Comparison of ENCODE assay signal across 33 mouse cellular contexts in genomic region chr6:71189578-71189977, GRCm38 (mm10). TPM values are rescaled to one million over a fixed set of nuclear protein-coding genes. Genes with fewer than 3 reads are reported as not detected.
A peak's percentile ranks its signal among the peaks of the same experiment; 100 is the strongest.
DNase-seq lines count a peak whose midpoint lies in the region; ATAC-seq and TF ChIP-seq lines count a peak whose summit lies in the region.
"Had no signal": no experiment of that assay in that cellular context is flagged by ENCODE, and none has a peak within 500 bp of the region (broad histone marks: within the 10 kb centered on the region; RNA-seq: fewer than 3 reads in every experiment).

No protein-coding gene starts in this region.

- H3K27ac ChIP-seq in heart, adult 2 months, result no peak overlapping the region
- H3K27ac ChIP-seq in liver, adult 2 months (replicated peaks; ENCODE audit: insufficient read depth, low read depth, low read length), result peak overlapping the region; percentile 94
- H3K27ac ChIP-seq in liver, embryonic 11.5 days (ENCODE audit: low read depth, low read length), result no peak overlapping the region
- no peak overlapping the region for H3K27ac ChIP-seq in midbrain, embryonic 16.5 days (ENCODE audit: low read length)
- H3K27ac ChIP-seq: hindbrain, embryonic 13.5 days; left cerebral cortex, adult 2 months; liver, embryonic 15.5 days; midbrain, embryonic 13.5 days; stomach, embryonic 15.5 days had no signal

- H3K4me3 ChIP-seq in heart, adult 2 months, result no peak overlapping the region
- no peak overlapping the region for H3K4me3 ChIP-seq in liver, adult 2 months (ENCODE audit: insufficient read depth, low read depth, low read length)
- H3K4me3 ChIP-seq in liver, embryonic 11.5 days (ENCODE audit: low read depth, low read length), result no peak overlapping the region
- no peak overlapping the region for H3K4me3 ChIP-seq in midbrain, embryonic 16.5 days (ENCODE audit: low read depth, low read length)
- H3K4me3 ChIP-seq: heart, embryonic 12.5 days; hindbrain, embryonic 13.5 days; left cerebral cortex, adult 2 months; liver, embryonic 15.5 days; midbrain, embryonic 13.5 days; stomach, embryonic 15.5 days had no signal

- no peak for ATAC-seq in liver, embryonic 11.5 days (replicated peaks; ENCODE audit: low FRiP score)
- ATAC-seq in midbrain, embryonic 16.5 days, result no peak
- ATAC-seq: CD4-positive, CD25-positive, alpha-beta regulatory T cell, adult 4 months; forebrain, embryonic 14.5 days; intestine, embryonic 16.5 days; midbrain, embryonic 13.5 days had no signal

- TF ChIP-seq POLR2A in heart, adult 2 months (IDR thresholded peaks at IDR 0.05; ENCODE audit: insufficient read depth, low read depth, low read length), result no peak
- TF ChIP-seq POLR2A in liver, adult 2 months (IDR thresholded peaks at IDR 0.05; ENCODE audit: extremely low read depth, insufficient read depth, low read length), result no peak

- WGBS in heart, adult 2 months, result 55% methylated on average over 1 of the region's 1 CpGs
- 15% methylated on average over 1 of the region's 1 CpGs for WGBS in liver, adult 2 months
- 53% methylated on average over 1 of the region's 1 CpGs for WGBS in liver, embryonic 11.5 days
- WGBS in midbrain, embryonic 16.5 days, result 91% methylated on average over 1 of the region's 1 CpGs

- H3K27me3 ChIP-seq in heart, adult 2 months (ENCODE audit: control insufficient read depth, insufficient read depth, low read length), result no peaks in the 10 kb centered on the region
- no peaks in the 10 kb centered on the region for H3K27me3 ChIP-seq in liver, adult 2 months (ENCODE audit: control insufficient read depth, insufficient read depth, low read length)
- no peaks in the 10 kb centered on the region for H3K27me3 ChIP-seq in liver, embryonic 11.5 days (replicated peaks; ENCODE audit: control insufficient read depth, insufficient read depth, low read length)
- H3K27me3 ChIP-seq in midbrain, embryonic 16.5 days (ENCODE audit: control insufficient read depth, insufficient read depth, low read depth, low read length), result no peaks in the 10 kb centered on the region
- H3K27me3 ChIP-seq: heart, embryonic 12.5 days; hindbrain, embryonic 13.5 days; liver, embryonic 15.5 days; midbrain, embryonic 13.5 days; stomach, embryonic 15.5 days had no signal

- intact Hi-C loops in heart, adult 2 months (cut with DNase I), result no loop called here

- H3K9me3 ChIP-seq in liver, embryonic 11.5 days (ENCODE audit: control insufficient read depth, low read length), result no peaks in the 10 kb centered on the region
- H3K9me3 ChIP-seq in midbrain, embryonic 16.5 days (replicated peaks; ENCODE audit: control insufficient read depth, low read length, poor library complexity, severe bottlenecking), result no peaks in the 10 kb centered on the region
- H3K9me3 ChIP-seq: heart, embryonic 12.5 days; hindbrain, embryonic 13.5 days; liver, embryonic 15.5 days; midbrain, embryonic 13.5 days; stomach, embryonic 15.5 days had no signal

- no peaks in the 10 kb centered on the region for H3K79me2 ChIP-seq in heart, adult 2 months (replicated peaks; ENCODE audit: control insufficient read depth, insufficient read depth, low read length)
- H3K79me2 ChIP-seq in liver, adult 2 months (ENCODE audit: control insufficient read depth, insufficient read depth, low read length), result peaks cover 4% of the 10 kb centered on the region; the same call in 1 of the 2 replicates

- no peak for TF ChIP-seq CTCF in heart, adult 2 months (IDR thresholded peaks at IDR 0.05)
- no peak for TF ChIP-seq CTCF in liver, adult 2 months (IDR thresholded peaks at IDR 0.05; ENCODE audit: low read depth, low read length)

- no peaks in the 10 kb centered on the region; the same call in 1 of the 2 replicates for H3K4me1 ChIP-seq in heart, adult 2 months (ENCODE audit: control insufficient read depth, insufficient read depth, low read length)
- H3K4me1 ChIP-seq in liver, adult 2 months (ENCODE audit: control insufficient read depth, insufficient read depth, low read length), result peaks cover 34% of the 10 kb centered on the region
- no peaks in the 10 kb centered on the region for H3K4me1 ChIP-seq in liver, embryonic 11.5 days (replicated peaks; ENCODE audit: control insufficient read depth, insufficient read depth, low read length)
- no peaks in the 10 kb centered on the region for H3K4me1 ChIP-seq in midbrain, embryonic 16.5 days (ENCODE audit: control insufficient read depth, insufficient read depth, low read length)
- H3K4me1 ChIP-seq: hindbrain, embryonic 13.5 days; midbrain, embryonic 13.5 days; stomach, embryonic 15.5 days had no signal

- H3K36me3 ChIP-seq in heart, adult 2 months (ENCODE audit: control insufficient read depth, insufficient read depth, low read length), result no peaks in the 10 kb centered on the region
- H3K36me3 ChIP-seq in liver, adult 2 months (ENCODE audit: control insufficient read depth, insufficient read depth, low read length), result no peaks in the 10 kb centered on the region
- no peaks in the 10 kb centered on the region for H3K36me3 ChIP-seq in liver, embryonic 11.5 days (ENCODE audit: control insufficient read depth, insufficient read depth, low read length)
- no peaks in the 10 kb centered on the region for H3K36me3 ChIP-seq in midbrain, embryonic 16.5 days (ENCODE audit: control insufficient read depth, insufficient read depth, low read length)
- H3K36me3 ChIP-seq: heart, embryonic 12.5 days; hindbrain, embryonic 13.5 days; liver, embryonic 15.5 days; midbrain, embryonic 13.5 days; stomach, embryonic 15.5 days had no signal

- no peak overlapping the region for H3K4me2 ChIP-seq in liver, embryonic 11.5 days
- H3K4me2 ChIP-seq in midbrain, embryonic 16.5 days (ENCODE audit: low read length), result no peak overlapping the region
- H3K4me2 ChIP-seq: heart, embryonic 12.5 days; hindbrain, embryonic 13.5 days; liver, embryonic 15.5 days; midbrain, embryonic 13.5 days; stomach, embryonic 15.5 days had no signal

- no peak overlapping the region for H3K9ac ChIP-seq in heart, adult 2 months (ENCODE audit: low read depth, low read length)
- H3K9ac ChIP-seq in liver, adult 2 months (ENCODE audit: low read depth, low read length), result no peak overlapping the region
- H3K9ac ChIP-seq in liver, embryonic 11.5 days (ENCODE audit: low read depth, low read length), result no peak overlapping the region
- no peak overlapping the region for H3K9ac ChIP-seq in midbrain, embryonic 16.5 days (ENCODE audit: low read depth, low read length)
- H3K9ac ChIP-seq: heart, embryonic 12.5 days; hindbrain, embryonic 13.5 days; liver, embryonic 15.5 days; midbrain, embryonic 13.5 days; stomach, embryonic 15.5 days had no signal

- no peak for TF ChIP-seq EP300 in heart, adult 2 months (IDR thresholded peaks at IDR 0.05; ENCODE audit: insufficient read depth, low read depth, low read length)

- peak; percentile 60 for DNase-seq in heart, adult 11 months
- no peak for DNase-seq in heart, adult 2 months
- DNase-seq in liver, adult 2 months (ENCODE audit: extremely low read depth, low read depth, low spot score), result peak; percentile 100
- DNase-seq in liver, embryonic 11.5 days (ENCODE audit: low spot score), result no peak
- DNase-seq in ZHBTc4 (ENCODE audit: low read depth, low spot score), result peak; percentile 35
- peak; percentile 8 for DNase-seq in embryo, embryonic 10.5 days (ENCODE audit: low spot score)
- DNase-seq in spleen, postnatal 36 days (ENCODE audit: low spot score in 2 of 2), result no peak
- DNase-seq: adrenal gland, adult 2 months; cerebellum, adult 11-12 months; cerebellum, adult 9-11 months; gastrocnemius, postnatal 25 days; heart, postnatal 4 days; kidney, postnatal 10 days; lung, postnatal 10 days had no signal

RNA-seq across cellular contexts. Expression of gene Fabp1, which starts 10.0 kb away (rescaled TPM):
- total RNA-seq in heart, adult 2 months (2021), result not detected
- 2.2 TPM in 1 of 2 replicates, not detected in the other for polyA plus RNA-seq in heart, adult 2 months (2012; rRNA removed)
- 4,448 and 10,515 TPM in 2 replicates for total RNA-seq in liver, adult 2 months (2014; rRNA removed)
- polyA plus RNA-seq in liver, adult 2 months (2012; rRNA removed), result 1,879 and 1,952 TPM in 2 replicates
- polyA plus RNA-seq in liver, embryonic 11.5 days (2014; fragmentation: Nextera tagmentation; extraction: Ambion mirVana), result 59.9 and 63.9 TPM in 2 replicates
- polyA plus RNA-seq in midbrain, embryonic 16.5 days (2015; fragmentation: Nextera tagmentation; extraction: Ambion mirVana), result not detected in 2 replicates
- total RNA-seq: gastrocnemius, postnatal 25 days; heart, adult 18-20 months; heart, postnatal 4 days; layer of hippocampus, adult 18-20 months; layer of hippocampus, postnatal 14 days; left cerebral cortex, adult 2 months; left cerebral cortex, postnatal 36 days; megakaryocyte, adult 5-6 weeks; monocyte, adult 5-6 weeks had no signal
- polyA plus RNA-seq: adrenal gland, adult 2 months; CD4-positive, CD25-positive, alpha-beta regulatory T cell, adult 4 months; embryonic facial prominence, embryonic 11.5 days; forebrain, embryonic 14.5 days; frontal cortex, adult 2 months; hindbrain, embryonic 13.5 days; midbrain, embryonic 13.5 days; neural tube, embryonic 14.5 days had no signal

RNA-seq across cellular contexts. Expression of gene Thnsl2, which starts 45.3 kb away (rescaled TPM):
- total RNA-seq in heart, adult 2 months (2021), result 1 to 10 TPM; 3.4 to 4.1 TPM
- 6.0 and 6.1 TPM in 2 replicates for polyA plus RNA-seq in heart, adult 2 months (2012; rRNA removed)
- 54.5 and 69.7 TPM in 2 replicates for total RNA-seq in liver, adult 2 months (2014; rRNA removed)
- polyA plus RNA-seq in liver, adult 2 months (2012; rRNA removed), result 50.1 and 57.4 TPM in 2 replicates
- polyA plus RNA-seq in liver, embryonic 11.5 days (2014; fragmentation: Nextera tagmentation; extraction: Ambion mirVana), result 5.8 and 7.6 TPM in 2 replicates
- 3.4 and 4.0 TPM in 2 replicates for polyA plus RNA-seq in midbrain, embryonic 16.5 days (2015; fragmentation: Nextera tagmentation; extraction: Ambion mirVana)
- total RNA-seq: megakaryocyte, adult 5-6 weeks; monocyte, adult 5-6 weeks had no signal

Comparison
In these comparisons a context has a peak if more than half of its experiments do, and no peak if none do; other contexts are left out.
1. DNase-seq: peak in heart, adult 11 months (single experiment), liver, adult 2 months (single experiment), ZHBTc4 (single experiment) and embryo, embryonic 10.5 days (single experiment); none in heart, adult 2 months (0 of 2), liver, embryonic 11.5 days (single experiment) and spleen, postnatal 36 days (0 of 2).
2. RNA of gene Fabp1, which starts 10.0 kb away (polyA plus RNA-seq): 1,879 to 1,952 TPM in liver, adult 2 months and 59.9 to 63.9 TPM in liver, embryonic 11.5 days; not detected in midbrain, embryonic 16.5 days and 2.2 TPM in heart, adult 2 months; every median in the first group is over 10 times any median in the second.